Mouse (Mus musculus) Patski (cell line): ENCODE measurements around the gene Zfp428. TPM values are rescaled to one million over a fixed set of nuclear protein-coding genes. Genes with fewer than 3 reads are reported as not detected.

Source experiments
- ATAC-seq: fragments of 100-300 bp; one replicate; pipeline ENCODE4 v1.8.0; 2021
- CTCF ChIA-PET: fragments of 350-600 bp; sonication (Branson Sonifier 250); formaldehyde crosslinking; loops from one replicate; lab custom pipeline; 2022; ENCODE audit warnings: inconsistent platforms; lab: Charles Lee
- POLR2A ChIA-PET: fragments of 350-600 bp; sonication (Branson Sonifier 250); formaldehyde crosslinking; loops from one replicate; lab custom pipeline; 2022; ENCODE audit warnings: antibody characterized with exemption, inconsistent platforms; lab: Charles Lee
- DNase-seq: peaks from one replicate; pipeline ENCODE4 v3.0.0-alpha.2; 2011; ENCODE audit warnings: low read depth, low spot score
- H3K27me3 ChIP-seq: fragments of 371-371 bp; one replicate; pipeline ENCODE4 v1.5.1; 2021
- CTCF ChIP-seq: fragments of 100-300 bp; IDR thresholded peaks from one replicate; pipeline ENCODE4 v1.5.1; 2021
- in situ Hi-C: fragments of 300-500 bp; cut with MboI; formaldehyde crosslinking; loops from 3 replicates; pipeline ENCODE4 v1.11.1; 2018; ENCODE audit warnings: low pct_unique_long_range_greater_than_20kb, mixed read lengths
- polyA plus RNA-seq: library from polyadenylated mRNA; unstranded; gene quantifications from one replicate; pipeline ENCODE4 v1.2.3, GENCODE M21; 2021

The Zfp428 gene
- polyA plus RNA-seq, 1 experiment from 2014 or later: 32.4 TPM

DNA sequence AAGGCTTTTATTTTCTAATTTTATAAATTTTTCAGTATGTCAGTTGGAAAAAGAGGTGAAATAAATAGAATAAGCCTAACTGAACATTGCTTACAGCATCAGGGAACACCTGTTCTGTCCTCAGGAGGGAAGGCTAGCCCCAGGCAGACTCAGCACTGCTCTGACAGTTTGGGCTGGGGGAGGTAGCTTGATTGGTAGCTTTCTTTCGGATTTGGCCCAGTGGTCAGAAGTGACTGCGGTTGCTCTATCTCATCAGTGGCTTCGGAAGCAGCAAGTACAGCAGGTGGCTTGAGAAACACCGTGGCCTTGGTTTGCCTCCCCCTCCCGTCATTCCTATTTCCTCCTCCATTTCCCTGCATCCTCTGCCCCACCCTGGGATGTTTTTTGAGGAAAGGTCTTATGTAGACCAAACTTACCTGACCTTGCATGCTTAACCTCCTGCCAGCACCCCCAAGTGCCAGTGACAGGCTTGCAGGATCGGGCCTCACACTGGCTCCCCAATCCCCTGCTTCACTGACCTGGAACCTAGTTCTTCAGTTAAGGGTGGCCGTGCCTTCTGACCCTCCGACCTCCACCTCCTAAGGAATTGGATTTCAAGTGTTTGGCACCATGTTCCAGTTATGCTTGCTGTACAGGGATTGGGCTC, 56.5 kb downstream of the Zfp428 start:
- no peak for DNase-seq
- no peak for ATAC-seq
- in situ Hi-C loops: no loop called here
- ChIA-PET POLR2A (interaction anchor here (0.7 to 2.8 kb wide), 3 partner anchors 14 to 384 kb away, joined by 4 to 10 read pairs (median 4); no protein-coding TSS in a partner anchor), CTCF (interaction anchor here (1.0 to 3.9 kb wide), 5 partner anchors 9 to 90 kb away, joined by 3 to 26 read pairs (median 6); partner anchors contain the start of gene Irgq)
- H3K27me3 ChIP-seq: no peaks in the 10 kb centered on the region
- TF ChIP-seq CTCF: no peak

DNA sequence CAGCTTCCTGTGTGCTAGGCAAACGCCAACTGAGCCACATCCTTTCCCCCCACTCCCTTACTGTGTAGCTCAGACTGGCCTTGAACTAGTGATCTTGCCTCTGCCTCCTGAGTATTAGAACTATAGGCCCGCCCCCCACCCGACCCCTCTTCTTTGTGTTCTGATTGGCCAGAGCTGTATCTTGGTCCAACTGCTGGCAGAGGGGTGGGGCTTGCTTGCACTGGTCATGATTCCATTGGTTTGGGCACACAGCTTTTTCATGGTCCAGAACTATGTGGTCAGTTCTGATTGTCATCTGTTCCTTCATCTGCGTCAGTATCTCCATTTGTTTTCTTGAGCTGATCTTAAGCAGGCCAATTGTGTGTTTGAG, 57.0 kb downstream of the Zfp428 start:
- DNase-seq: no peak
- CTCF ChIA-PET: interaction anchor here (1.2 to 3.9 kb wide), 5 partner anchors 8 to 36 kb away, joined by 3 to 26 read pairs (median 8); partner anchors contain the start of gene Irgq
- TF ChIP-seq CTCF: no peak
- no peak for ATAC-seq
- H3K27me3 ChIP-seq: no peaks in the 10 kb centered on the region
- in situ Hi-C loops: no loop called here
- POLR2A ChIA-PET: interaction anchor here (0.6 to 2.8 kb wide), 3 partner anchors 14 to 190 kb away, joined by 4 to 10 read pairs (median 4); no protein-coding TSS in a partner anchor

DNA sequence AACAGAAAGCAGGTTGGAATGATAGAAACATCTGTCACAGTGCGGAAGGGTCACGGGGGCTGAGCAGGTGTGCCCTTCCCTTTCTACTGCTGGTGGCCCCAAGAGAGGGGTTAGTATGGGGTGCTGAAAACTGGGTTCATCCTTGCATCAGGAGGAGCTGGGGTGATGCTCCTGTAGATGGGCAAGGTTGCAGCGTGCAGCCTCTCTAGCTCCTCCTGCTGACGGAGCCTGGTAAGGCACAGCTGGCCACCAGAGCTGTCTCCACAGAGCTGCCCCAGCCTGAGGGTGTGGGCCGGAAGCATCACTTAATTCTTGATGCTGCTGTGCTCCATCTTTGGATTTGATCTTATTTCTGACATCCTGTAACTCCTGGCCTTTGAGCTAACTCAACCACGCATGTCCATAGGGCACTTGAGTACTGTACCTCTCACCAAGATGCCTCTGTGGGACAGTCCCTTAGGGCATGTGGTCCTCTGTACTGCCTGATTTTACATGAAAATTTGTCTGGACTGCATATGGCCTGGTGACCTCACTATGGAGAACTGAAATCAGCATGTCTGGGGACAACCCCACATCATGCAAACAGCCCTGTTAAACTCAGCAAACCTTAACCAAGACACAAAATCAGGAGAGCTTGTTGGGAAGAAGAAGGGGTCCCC, 57.9 kb downstream of the Zfp428 start:
- ChIA-PET POLR2A (interaction anchor here (0.6 to 1.8 kb wide), 3 partner anchors 17 to 91 kb away, joined by 3 to 4 read pairs (median 4); no protein-coding TSS in a partner anchor), CTCF (interaction anchor here (0.9 to 3.9 kb wide), 13 partner anchors 8 to 91 kb away, joined by 3 to 26 read pairs (median 3); partner anchors contain the start of genes Ethe1, Irgq, Pinlyp and Xrcc1)
- DNase-seq: peak; percentile 22
- TF ChIP-seq CTCF: no peak
- in situ Hi-C loops: no loop called here
- ATAC-seq: peak; percentile 77
- H3K27me3 ChIP-seq: no peaks in the 10 kb centered on the region

Other genes with a start within 250 kb of the Zfp428 start
- 12.5 TPM for gene Zfp93, start 236.6 kb upstream of the Zfp428 start, polyA plus RNA-seq
- gene Zfp61, start 205.8 kb upstream of the Zfp428 start, polyA plus RNA-seq: 14.0 TPM
- gene Zfp94, start 190.3 kb upstream of the Zfp428 start, polyA plus RNA-seq: 8.8 TPM
- gene Tescl, start 173.1 kb upstream of the Zfp428 start, polyA plus RNA-seq: not detected
- not detected for gene Lypd5, start 157.8 kb upstream of the Zfp428 start, polyA plus RNA-seq
- gene Kcnn4, start 136.7 kb upstream of the Zfp428 start, polyA plus RNA-seq: not detected
- 26.6 TPM for gene Smg9, start 107.4 kb upstream of the Zfp428 start, polyA plus RNA-seq
- gene Irgc1, start 54.7 kb upstream of the Zfp428 start, polyA plus RNA-seq: not detected
- gene Plaur, start 44.5 kb upstream of the Zfp428 start, polyA plus RNA-seq: 87.9 TPM
- 44.1 TPM for gene Cadm4, start 25.0 kb upstream of the Zfp428 start, polyA plus RNA-seq
- 0.21 TPM for gene AC161166.1, start 5.4 kb downstream of the Zfp428 start, polyA plus RNA-seq
- 28.8 TPM for gene Irgq, start 23.7 kb downstream of the Zfp428 start, polyA plus RNA-seq
- gene Pinlyp, start 39.1 kb downstream of the Zfp428 start, polyA plus RNA-seq: 0.26 TPM
- 60.3 TPM for gene Xrcc1, start 39.3 kb downstream of the Zfp428 start, polyA plus RNA-seq
- gene Ethe1, start 80.5 kb downstream of the Zfp428 start, polyA plus RNA-seq: 74.5 TPM
- gene Zfp575, start 80.6 kb downstream of the Zfp428 start, polyA plus RNA-seq: not detected
- 2.7 TPM for gene Phldb3, start 103.8 kb downstream of the Zfp428 start, polyA plus RNA-seq
- gene Lypd3, start 129.5 kb downstream of the Zfp428 start, polyA plus RNA-seq: not detected
- gene Tex101, start 169.7 kb downstream of the Zfp428 start, polyA plus RNA-seq: not detected
- not detected for gene BC049730, start 202.2 kb downstream of the Zfp428 start, polyA plus RNA-seq
- not detected for gene Gm4763, start 219.9 kb downstream of the Zfp428 start, polyA plus RNA-seq